Mouse (Mus musculus): Measurements from ENCODE around the gene Dcaf12. TPM values are rescaled to one million over a fixed set of nuclear protein-coding genes. Genes with fewer than 3 reads are reported as not detected.

Dcaf12 gene
- 64.4 TPM for polyA plus RNA-seq (2017; shearing (Covaris generic))

DNA sequence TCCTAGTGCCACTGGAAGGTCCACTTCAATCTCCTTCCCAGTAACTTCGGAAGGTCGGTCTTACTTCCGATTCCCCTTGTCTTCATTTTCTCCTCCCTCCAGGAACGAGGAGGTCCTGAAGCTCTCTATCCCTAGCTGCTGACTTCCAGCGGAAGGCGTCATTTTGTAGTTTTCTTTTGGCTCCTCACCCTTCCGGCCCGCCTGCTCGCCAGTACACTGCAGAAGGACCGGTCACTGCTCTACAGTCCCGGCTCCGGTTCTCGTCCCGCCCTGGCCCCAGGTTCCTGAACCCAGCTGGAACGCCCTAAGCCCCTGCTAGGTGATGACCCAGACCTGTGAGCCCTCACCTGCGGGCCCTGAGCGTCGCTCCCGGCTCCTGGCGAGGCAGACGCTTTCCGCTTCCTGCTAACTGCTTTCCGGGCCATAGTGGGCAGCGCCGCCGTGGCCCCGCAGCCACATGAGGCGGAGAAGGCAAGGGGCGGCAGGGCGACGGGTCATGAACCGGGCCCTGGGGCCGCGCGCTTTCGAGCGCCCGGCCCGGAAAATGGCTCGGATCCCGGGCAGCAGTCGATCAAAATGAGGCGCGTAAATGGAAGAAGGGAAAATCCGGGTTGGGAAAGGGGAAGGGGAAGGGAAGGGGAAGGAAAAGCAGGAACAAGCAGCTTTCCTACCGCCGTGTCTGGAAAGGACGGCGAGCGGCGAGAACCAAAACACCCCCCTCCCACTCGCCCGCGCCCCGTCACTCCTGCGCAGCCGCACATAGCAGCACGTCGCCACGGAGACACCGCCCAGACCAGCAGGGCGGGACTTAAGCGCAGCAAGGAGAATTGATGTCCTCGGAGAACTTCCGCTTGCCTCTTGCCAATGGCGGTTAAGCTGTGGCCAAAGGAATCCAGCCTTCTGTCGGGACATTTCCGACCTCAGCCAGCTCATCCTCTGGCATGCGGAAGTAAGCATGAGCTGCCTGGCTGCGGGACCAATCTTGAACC, at the start of gene Dcaf12:
TSS of gene Dcaf12 (minus strand) at position 749 of the 989 bp plus-strand sequence.

DNA sequence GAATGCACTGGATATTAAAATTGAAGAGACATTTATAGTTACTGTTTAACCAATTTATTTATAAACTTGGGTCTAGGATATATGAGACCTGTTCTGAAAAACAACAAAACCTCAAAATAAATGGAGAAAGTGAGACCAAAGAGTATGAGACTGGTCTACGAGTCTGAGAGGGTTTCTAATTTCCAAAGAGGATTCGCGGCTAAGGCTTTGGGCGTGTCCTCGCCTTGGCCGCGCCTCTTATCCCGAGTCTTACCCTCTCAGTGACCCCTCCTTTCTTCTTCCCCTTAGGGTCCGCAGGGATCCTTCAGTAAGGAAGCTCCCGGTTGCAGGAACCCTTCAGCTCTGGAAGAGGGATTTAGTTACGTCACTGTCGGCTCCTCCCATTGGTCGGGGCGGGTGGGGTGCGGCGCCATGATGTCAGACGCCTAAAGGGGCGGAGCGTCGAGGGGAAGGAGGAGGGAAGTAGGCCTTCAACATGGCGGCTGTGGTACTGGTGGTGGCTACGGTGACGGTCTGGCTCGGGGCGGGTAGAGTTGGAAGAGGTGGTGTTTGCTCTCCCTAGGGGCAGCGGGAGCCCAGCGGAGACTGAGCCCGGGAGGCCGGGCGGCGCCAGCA, 34.0 kb upstream of the Dcaf12 start, which contains the start of gene Ubap1:
TSS of gene Ubap1 (plus strand) at position 413 of the 615 bp plus-strand sequence.

GRCm38 (mm10) chr4:41274980-41275850, 39.5 kb downstream of the Dcaf12 start, which contains the start of gene Ubap2:
Ubap2 (minus strand) TSS chr4:41275144.

Other genes starting within 250 kb of the Dcaf12 start
- 10.1 TPM for gene Aqp3, start 216.7 kb downstream of the Dcaf12 start, polyA plus RNA-seq (2017; shearing (Covaris generic))
- gene Nol6, start 190.4 kb downstream of the Dcaf12 start, polyA plus RNA-seq (2017; shearing (Covaris generic)) = 54.4 TPM
- 26.1 TPM for gene Ube2r2, start 179.1 kb downstream of the Dcaf12 start, polyA plus RNA-seq (2017; shearing (Covaris generic))
- 51.7 TPM for gene Ubap2, start 39.7 kb downstream of the Dcaf12 start, polyA plus RNA-seq (2017; shearing (Covaris generic))
- gene Ubap1, start 34.1 kb upstream of the Dcaf12 start, polyA plus RNA-seq (2017; shearing (Covaris generic)) = 86.8 TPM
- 1.2 TPM for gene Kif24, start 150.0 kb upstream of the Dcaf12 start, polyA plus RNA-seq (2017; shearing (Covaris generic))
- 22.1 TPM for gene Nudt2, start 150.3 kb upstream of the Dcaf12 start, polyA plus RNA-seq (2017; shearing (Covaris generic))
- 0.06 TPM for gene AI464131, start 188.2 kb upstream of the Dcaf12 start, polyA plus RNA-seq (2017; shearing (Covaris generic))
- gene 1110017D15Rik, start 202.4 kb upstream of the Dcaf12 start, polyA plus RNA-seq (2017; shearing (Covaris generic)) = not detected